Mouse (Mus musculus) gastrocnemius, postnatal 14 days (tissue): ENCODE data around the gene Smok3a. TPM values are rescaled to one million over a fixed set of nuclear protein-coding genes. Genes with fewer than 3 reads are reported as not detected.
"Not testable (repeated sequence)": the region's sequence is repeated elsewhere in the genome, so short reads cannot be mapped to it uniquely, and the experiment has no call there.

ENCODE experiments used
- DNase-seq: peaks from one replicate; pipeline ENCODE4 v3.0.0; 2021; ENCODE audit warnings: mixed read lengths
- intact Hi-C: fragments of 180-260 bp; cut with DNase I; formaldehyde crosslinking; loops from one replicate; pipeline ENCODE4 v1.15.1; 2025; ENCODE audit warnings: low total_unique reads
- long read RNA-seq, 2 experiments: library from polyadenylated mRNA; stranded (forward); transcript quantifications; one replicate each; pipeline ENCODE4 v2.0.0; 2021
- total RNA-seq, 2 experiments: library from RNA; stranded (reverse); gene quantifications; 2 replicates each; pipeline ENCODE4 v1.2.3; 2021

The Smok3a gene
- not detected for total RNA-seq
- long read RNA-seq, experiment 1 = 0 reads
- long read RNA-seq, experiment 2 = 0 reads

GRCm38 (mm10) chr5:138020961-138021479 is at the start of gene Smok3a, which contains the start of gene Smok3b:
Smok3a (plus strand) TSS chr5:138021261.
Smok3b (plus strand) TSS chr5:138021429.
- intact Hi-C loops, DNase-seq: not testable (repeated sequence)

- intact Hi-C loops = no loop called here
- DNase-seq = no peak
Observed at GRCm38 (mm10) chr5:137973161-137973560, 47.9 kb upstream of the Smok3a start.

- intact Hi-C loops = no loop called here
- DNase-seq = no peak
Observed at GRCm38 (mm10) chr5:137973738-137974137, 47.3 kb upstream of the Smok3a start.

- intact Hi-C loops = no loop called here
- DNase-seq = no peak
Observed at GRCm38 (mm10) chr5:137974724-137975123, 46.3 kb upstream of the Smok3a start.

- no peak for DNase-seq
- intact Hi-C loops = no loop called here
Observed at GRCm38 (mm10) chr5:137975434-137975833, 45.6 kb upstream of the Smok3a start.

GRCm38 (mm10) chr5:137977291-137977690 is 43.8 kb upstream of the Smok3a start:
- intact Hi-C loops = no loop called here

GRCm38 (mm10) chr5:137979081-137979480 is 42.0 kb upstream of the Smok3a start:
- intact Hi-C loops = no loop called here
- DNase-seq = no peak

More at GRCm38 (mm10) chr5:137977291-137977690, 43.8 kb upstream of the Smok3a start:
- DNase-seq = no peak

GRCm38 (mm10) chr5:137981300-137981699 is 39.8 kb upstream of the Smok3a start, which contains the start of gene Azgp1:
Azgp1 (plus strand) TSS chr5:137981520.
- intact Hi-C loops = no loop called here
- DNase-seq = no peak

- intact Hi-C loops = no loop called here
- no peak for DNase-seq
Observed at GRCm38 (mm10) chr5:137986351-137986750, 34.7 kb upstream of the Smok3a start.

GRCm38 (mm10) chr5:138009437-138009836 is 11.6 kb upstream of the Smok3a start:
- DNase-seq = no peak
- intact Hi-C loops = no loop called here

GRCm38 (mm10) chr5:138012382-138012781 is 8.7 kb upstream of the Smok3a start:
- intact Hi-C loops = no loop called here

GRCm38 (mm10) chr5:138016530-138016929 is 4.5 kb upstream of the Smok3a start:
- DNase-seq = no peak
- intact Hi-C loops = no loop called here

More at GRCm38 (mm10) chr5:138012382-138012781, 8.7 kb upstream of the Smok3a start:
- DNase-seq = no peak

- DNase-seq = no peak
- intact Hi-C loops = no loop called here
Observed at GRCm38 (mm10) chr5:138016997-138017396, 4.1 kb upstream of the Smok3a start.

- DNase-seq, intact Hi-C loops: not testable (repeated sequence)
Observed at GRCm38 (mm10) chr5:138019577-138019976, 1.5 kb upstream of the Smok3a start.

- intact Hi-C loops, DNase-seq: not testable (repeated sequence)
Observed at GRCm38 (mm10) chr5:138052894-138053293, 31.8 kb downstream of the Smok3a start, which contains the start of gene Smok3c. Smok3c (plus strand) TSS chr5:138053194.

- intact Hi-C loops = no loop called here
- no peak for DNase-seq
Observed at GRCm38 (mm10) chr5:138073803-138074202, 52.7 kb downstream of the Smok3a start.

- intact Hi-C loops = no loop called here
- DNase-seq = no peak
Observed at GRCm38 (mm10) chr5:138075684-138076083, 54.6 kb downstream of the Smok3a start.

GRCm38 (mm10) chr5:138076148-138076547 is 55.1 kb downstream of the Smok3a start:
- DNase-seq = no peak
- intact Hi-C loops = no loop called here

GRCm38 (mm10) chr5:138080456-138080855 is 59.4 kb downstream of the Smok3a start:
- intact Hi-C loops = no loop called here

GRCm38 (mm10) chr5:138081446-138081845 is 60.4 kb downstream of the Smok3a start:
- DNase-seq = no peak
- intact Hi-C loops = no loop called here

More at GRCm38 (mm10) chr5:138080456-138080855, 59.4 kb downstream of the Smok3a start:
- DNase-seq = no peak

- intact Hi-C loops = no loop called here
Observed at GRCm38 (mm10) chr5:138083318-138083900, 62.3 kb downstream of the Smok3a start.

More at GRCm38 (mm10) chr5:138083318-138083900, 62.3 kb downstream of the Smok3a start:
- DNase-seq = no peak
